Mouse (Mus musculus) heart, embryonic 11.5 days (tissue): ENCODE measurements around the gene Jph3. TPM values are rescaled to one million over a fixed set of nuclear protein-coding genes. Genes with fewer than 3 reads are reported as not detected.

Source experiments
- ATAC-seq: fragments of 200-750 bp; cut with Nextera tagmentation; replicated peaks from 2 replicates; pipeline ENCODE4 v1.8.0; 2017; ENCODE audit warnings: moderate library complexity; ENCODE audit not compliant: insufficient number of reproducible peaks, low FRiP score, low TSS enrichment
- H3K27ac ChIP-seq: fragments of 300-500 bp; sonication (generic); 2 replicates; pipeline ENCODE4 v1.5.1; 2014; ENCODE audit warnings: mild to moderate bottlenecking, low read depth, low read length
- H3K27me3 ChIP-seq: fragments of 300-500 bp; sonication (generic); 2 replicates; pipeline ENCODE4 v1.6.1; 2014; ENCODE audit warnings: mild to moderate bottlenecking, low read length, mixed read lengths; ENCODE audit not compliant: control insufficient read depth, insufficient read depth
- H3K36me3 ChIP-seq: fragments of 300-500 bp; sonication (generic); 2 replicates; pipeline ENCODE4 v1.6.1; 2014; ENCODE audit warnings: mild to moderate bottlenecking, low read length, moderate library complexity, mixed read lengths; ENCODE audit not compliant: control insufficient read depth, insufficient read depth
- H3K4me1 ChIP-seq: fragments of 300-500 bp; sonication (generic); 2 replicates; pipeline ENCODE4 v1.6.1; 2014; ENCODE audit warnings: low read length; ENCODE audit not compliant: control insufficient read depth, insufficient read depth
- H3K4me2 ChIP-seq: fragments of 300-500 bp; sonication (generic); 2 replicates; pipeline ENCODE4 v1.6.1; 2014; ENCODE audit warnings: mild to moderate bottlenecking, moderate library complexity
- H3K4me3 ChIP-seq: fragments of 300-500 bp; sonication (generic); 2 replicates; pipeline ENCODE4 v1.5.1; 2014; ENCODE audit warnings: low read depth, low read length
- H3K9ac ChIP-seq: fragments of 300-500 bp; sonication (generic); 2 replicates; pipeline ENCODE4 v1.6.1; 2014; ENCODE audit warnings: mild to moderate bottlenecking, low read depth, low read length, moderate library complexity
- H3K9me3 ChIP-seq: fragments of 300-500 bp; sonication (generic); replicated peaks from 2 replicates; pipeline ENCODE4 v1.6.1; 2016; ENCODE audit warnings: low read length; ENCODE audit not compliant: control insufficient read depth
- WGBS: fragments of 180-500 bp; shearing (Covaris S2); extraction: QIAGEN DNeasy Blood & Tissue Kit; methylation state at CpG from one replicate; pipeline ENCODE4 v1.1.7; 2014; ENCODE audit not compliant: insufficient replicate concordance; 5-methylcytosine and 5-hydroxymethylcytosine counted together
- polyA plus RNA-seq: library from polyadenylated mRNA; unstranded; fragments of >200 nt; fragmentation: Nextera tagmentation; extraction: Ambion mirVana; gene quantifications from 2 replicates; pipeline ENCODE4 v1.2.1, GENCODE M21; 2014

Jph3 gene
- polyA plus RNA-seq, 1 experiment from 2014 or later, result 0.46 TPM

DNA sequence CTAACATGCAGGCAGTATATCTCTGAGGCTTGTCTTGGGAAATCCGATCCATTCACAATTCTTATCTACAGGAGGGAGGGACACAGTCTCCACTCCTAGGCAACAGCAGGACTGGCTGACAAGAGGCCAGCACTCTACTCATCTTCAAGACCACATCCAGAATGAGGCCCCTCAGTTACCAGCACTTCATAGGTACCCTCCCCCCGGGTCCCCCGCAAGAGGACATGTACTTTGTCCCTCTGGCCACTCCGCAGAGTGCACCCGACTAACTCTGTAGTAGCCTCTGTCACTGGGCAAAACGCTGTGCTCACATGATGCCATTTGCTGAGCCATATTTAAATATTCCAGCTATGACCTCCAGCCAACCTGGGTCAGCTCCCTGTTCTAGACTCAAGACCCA lies 69.0 kb downstream of the Jph3 start:
- Histone ChIP-seq H3K27me3 (no peaks in the 10 kb centered on the region), H3K4me3 (no peak overlapping the region), H3K4me2 (0 out of 2 replicates have a peak overlapping the region, but pooled peaks have one; percentile 3), H3K9me3 (no peaks in the 10 kb centered on the region), H3K9ac (no peak overlapping the region), H3K4me1 (peaks cover 29% of the 10 kb centered on the region), H3K36me3 (peaks cover 3% of the 10 kb centered on the region), H3K27ac (peak overlapping the region; percentile 38; the same call in 1 of the 2 replicates)
- no peak for ATAC-seq
- 52% methylated on average over 6 of the region's 6 CpGs for WGBS

DNA sequence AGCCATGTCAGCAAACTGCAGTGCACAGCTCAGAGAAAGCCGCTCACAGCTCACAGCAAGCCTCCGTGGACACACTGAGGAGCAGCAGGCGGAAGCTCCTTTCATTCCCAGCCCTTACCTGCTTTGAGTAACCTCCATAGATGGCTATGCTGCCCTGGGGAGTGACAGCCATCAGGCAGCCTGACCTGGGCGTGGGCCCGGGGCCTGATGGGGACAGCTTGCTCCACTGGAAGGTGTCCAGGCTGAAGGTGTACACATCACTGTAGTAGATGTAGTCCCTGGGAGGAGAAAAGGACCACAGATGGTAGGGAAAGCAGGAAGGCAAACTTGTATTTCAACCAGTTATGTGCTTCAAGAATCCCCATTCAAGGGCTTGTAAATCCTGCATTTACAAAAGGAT lies 75.4 kb downstream of the Jph3 start:
- Histone ChIP-seq H3K4me3 (no peak overlapping the region), H3K9ac (no peak overlapping the region), H3K9me3 (no peaks in the 10 kb centered on the region), H3K27me3 (no peaks in the 10 kb centered on the region), H3K36me3 (peaks cover 5% of the 10 kb centered on the region; the same call in 1 of the 2 replicates), H3K27ac (no peak overlapping the region), H3K4me1 (peaks cover 15% of the 10 kb centered on the region), H3K4me2 (no peak overlapping the region)
- 94% methylated on average over 5 of the region's 5 CpGs for WGBS
- ATAC-seq, result no peak

DNA sequence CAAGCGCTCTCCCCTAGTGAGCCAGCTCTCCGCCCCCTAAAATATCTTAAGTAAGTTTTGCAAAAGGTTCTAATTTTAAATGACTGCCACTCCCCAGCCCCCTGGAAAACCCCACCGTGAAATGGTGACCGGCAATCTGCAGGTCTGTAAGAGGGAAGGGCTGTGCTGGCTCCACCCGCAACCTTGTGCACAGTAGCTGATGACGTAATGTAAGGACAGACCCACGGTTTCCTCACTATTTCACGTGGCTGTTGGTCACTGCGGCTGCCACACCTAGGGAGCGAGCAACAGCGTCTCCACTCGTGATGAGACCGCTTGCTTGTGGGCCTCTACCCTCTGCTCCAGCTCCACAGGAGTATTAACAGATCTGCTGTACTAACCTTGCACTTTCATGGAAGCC lies 76.7 kb downstream of the Jph3 start:
- no peak overlapping the region for H3K4me3 ChIP-seq
- ATAC-seq, result no peak
- peaks cover 6% of the 10 kb centered on the region; the same call in 1 of the 2 replicates for H3K4me1 ChIP-seq
- no peak overlapping the region for H3K9ac ChIP-seq
- no peak overlapping the region for H3K4me2 ChIP-seq
- WGBS, result 88% methylated on average over 13 of the region's 13 CpGs
- no peak overlapping the region for H3K27ac ChIP-seq
- no peaks in the 10 kb centered on the region for H3K9me3 ChIP-seq
- H3K36me3 ChIP-seq, result 0 out of 2 replicates have a peak, but pooled peaks cover 5% of the 10 kb centered on the region
- H3K27me3 ChIP-seq, result no peaks in the 10 kb centered on the region

DNA sequence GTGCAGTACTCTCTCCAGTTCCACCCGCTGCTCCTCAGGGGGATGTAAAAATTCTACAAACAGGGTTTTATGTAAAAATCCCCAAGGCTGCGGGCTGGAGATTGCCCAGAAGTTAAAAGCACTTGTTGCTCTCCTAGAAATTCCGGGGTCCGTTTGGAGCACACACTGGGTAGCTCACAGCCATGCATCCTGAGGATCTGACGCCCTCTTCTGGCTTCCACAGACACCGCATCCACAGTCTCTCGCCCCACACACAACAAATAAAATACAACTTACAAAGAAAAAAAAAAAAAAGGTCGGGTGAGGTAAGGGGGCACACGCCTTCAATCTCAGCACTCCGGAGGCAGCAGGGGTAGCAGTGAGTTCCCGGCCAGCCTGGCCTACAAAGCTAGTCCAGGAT lies 78.6 kb downstream of the Jph3 start:
- Histone ChIP-seq H3K9ac (no peak overlapping the region), H3K9me3 (no peaks in the 10 kb centered on the region), H3K4me2 (no peak overlapping the region), H3K36me3 (peaks cover 5% of the 10 kb centered on the region; the same call in 1 of the 2 replicates), H3K4me1 (0 out of 2 replicates have a peak, but pooled peaks cover 3% of the 10 kb centered on the region), H3K27ac (no peak overlapping the region), H3K27me3 (no peaks in the 10 kb centered on the region), H3K4me3 (no peak overlapping the region)
- no peak for ATAC-seq
- WGBS, result 70% methylated on average over 11 of the region's 11 CpGs

DNA sequence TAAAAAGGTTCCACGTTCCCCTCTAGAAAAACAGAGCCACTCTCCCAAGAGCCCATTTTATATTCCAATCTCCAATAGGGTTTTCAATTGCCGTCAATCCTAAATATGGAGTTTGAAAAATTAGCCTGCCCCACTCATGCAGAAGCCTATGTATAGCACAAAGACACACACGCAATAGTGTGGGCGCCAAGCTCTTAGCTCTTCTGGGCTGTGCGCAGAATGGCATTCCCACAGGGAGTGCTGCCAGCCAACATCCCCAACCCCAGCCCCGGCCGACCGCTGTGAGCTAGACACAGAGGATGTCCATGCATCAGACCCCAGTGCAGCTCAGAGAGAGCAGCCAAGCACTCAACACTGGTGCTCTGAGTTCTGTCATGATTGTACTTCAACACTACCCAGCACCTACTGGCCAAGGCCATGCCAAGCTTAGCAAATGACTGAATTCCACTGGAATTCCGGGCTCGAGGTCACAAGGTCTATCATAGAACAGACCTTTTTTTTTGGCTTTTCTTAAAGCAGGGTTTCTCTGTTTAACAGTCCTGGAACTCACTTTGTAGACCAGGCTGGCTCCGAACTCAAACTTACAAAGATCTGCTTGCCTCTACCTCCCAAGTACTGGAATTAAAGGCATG lies 80.2 kb downstream of the Jph3 start:
- peaks cover 7% of the 10 kb centered on the region; the same call in 1 of the 2 replicates for H3K36me3 ChIP-seq
- no peak overlapping the region for H3K9ac ChIP-seq
- WGBS, result 82% methylated on average over 11 of the region's 11 CpGs
- no peak overlapping the region for H3K4me2 ChIP-seq
- H3K27ac ChIP-seq, result no peak overlapping the region
- H3K4me1 ChIP-seq, result 0 out of 2 replicates have a peak, but pooled peaks cover 3% of the 10 kb centered on the region
- no peak for ATAC-seq
- H3K27me3 ChIP-seq, result no peaks in the 10 kb centered on the region
- no peak overlapping the region for H3K4me3 ChIP-seq
- no peaks in the 10 kb centered on the region for H3K9me3 ChIP-seq

DNA sequence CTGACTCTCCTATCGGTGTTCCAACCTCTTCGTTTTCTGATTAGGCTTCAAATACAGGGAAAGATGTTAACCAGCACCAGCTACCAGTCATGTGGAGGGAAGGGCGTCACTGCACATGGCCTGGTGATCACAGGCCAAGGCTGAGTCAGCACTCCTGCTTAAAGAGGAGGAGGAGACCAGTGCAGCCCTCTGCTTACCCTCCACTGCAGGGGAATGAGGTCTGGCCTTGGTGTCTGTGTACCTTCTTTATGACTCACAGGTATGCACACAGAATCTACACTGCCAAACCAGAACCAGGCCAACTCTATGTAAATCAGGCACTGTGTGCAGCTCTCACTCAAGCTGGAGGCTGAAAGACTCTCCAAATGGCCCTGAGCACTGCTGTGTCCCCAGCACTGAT lies 82.1 kb downstream of the Jph3 start:
- Histone ChIP-seq H3K4me3 (no peak overlapping the region), H3K36me3 (peaks cover 2% of the 10 kb centered on the region; the same call in 1 of the 2 replicates)
- 84% methylated on average over 3 of the region's 3 CpGs for WGBS

DNA sequence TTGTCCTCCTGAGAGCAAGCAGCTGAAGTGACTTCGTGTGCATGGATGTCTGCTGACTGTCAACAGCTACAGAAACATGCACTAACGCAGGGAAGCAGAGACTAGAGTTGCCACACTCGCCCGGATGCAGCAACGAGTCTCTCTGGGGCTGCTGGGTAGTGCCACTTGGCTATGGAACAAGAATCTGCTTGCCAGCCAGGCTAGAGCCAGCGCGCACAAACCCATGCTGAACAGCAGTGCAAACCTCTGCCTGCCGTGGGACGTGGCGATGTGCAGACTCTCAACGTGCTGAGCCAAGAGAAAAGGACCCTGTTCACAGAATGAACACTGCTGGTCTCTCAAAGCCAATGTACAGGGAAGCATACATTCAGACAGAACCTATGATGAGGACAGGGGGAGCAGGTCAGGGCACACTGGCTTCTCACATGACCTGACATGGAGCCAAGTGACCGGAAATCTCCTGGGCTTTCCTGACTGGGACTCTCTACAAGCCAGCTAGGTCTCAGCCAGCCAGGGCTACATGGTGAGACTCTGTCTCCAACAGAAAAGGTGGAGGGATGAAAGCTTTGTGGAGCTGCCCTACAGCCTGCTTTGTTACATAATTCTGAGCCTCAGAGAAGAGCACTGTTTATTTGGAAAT lies 82.6 kb downstream of the Jph3 start:
- WGBS, result 87% methylated on average over 12 of the region's 12 CpGs
- Histone ChIP-seq H3K9me3 (no peaks in the 10 kb centered on the region), H3K4me1 (0 out of 2 replicates have a peak, but pooled peaks cover 3% of the 10 kb centered on the region), H3K9ac (no peak overlapping the region), H3K27me3 (no peaks in the 10 kb centered on the region), H3K27ac (no peak overlapping the region), H3K36me3 (peaks cover 2% of the 10 kb centered on the region; the same call in 1 of the 2 replicates), H3K4me3 (no peak overlapping the region), H3K4me2 (no peak overlapping the region)
- ATAC-seq, result no peak

More for the DNA sequence above, 82.1 kb downstream of the Jph3 start:
- Histone ChIP-seq H3K27ac (no peak overlapping the region), H3K4me1 (0 out of 2 replicates have a peak, but pooled peaks cover 3% of the 10 kb centered on the region), H3K9me3 (no peaks in the 10 kb centered on the region), H3K9ac (no peak overlapping the region), H3K27me3 (no peaks in the 10 kb centered on the region), H3K4me2 (no peak overlapping the region)
- ATAC-seq, result no peak

DNA sequence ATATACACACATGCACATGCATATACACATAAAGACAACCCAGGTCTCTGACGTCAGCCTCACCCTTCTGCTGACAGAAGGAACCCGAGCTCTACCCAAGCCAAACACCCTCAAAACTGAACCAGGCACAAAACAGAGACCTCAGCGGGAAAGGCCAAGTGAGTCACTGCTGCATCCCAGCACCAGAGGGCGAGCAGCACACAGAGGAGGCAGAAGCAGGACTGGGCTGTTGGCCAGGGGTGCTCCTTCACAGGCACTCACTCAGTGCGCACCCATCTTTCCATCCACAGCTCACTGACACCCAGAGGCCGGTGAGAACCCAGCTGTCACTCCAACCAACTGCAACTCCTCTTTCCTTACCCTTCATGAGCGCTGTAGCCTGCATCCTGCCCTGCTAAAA lies 88.8 kb downstream of the Jph3 start:
- Histone ChIP-seq H3K9me3 (no peaks in the 10 kb centered on the region), H3K36me3 (peaks cover 8% of the 10 kb centered on the region), H3K27me3 (no peaks in the 10 kb centered on the region), H3K4me2 (no peak overlapping the region), H3K4me1 (no peaks in the 10 kb centered on the region), H3K4me3 (no peak overlapping the region), H3K9ac (no peak overlapping the region), H3K27ac (no peak overlapping the region)
- WGBS, result 80% methylated on average over 7 of the region's 7 CpGs
- ATAC-seq, result no peak
